Mouse (Mus musculus) lung, postnatal 36 days (tissue): ENCODE data around the gene Shf.

Experiments
- DNase-seq: peaks from one replicate; pipeline ENCODE4 v3.0.0; 2022; ENCODE audit warnings: mixed read lengths

Gene Shf

DNA sequence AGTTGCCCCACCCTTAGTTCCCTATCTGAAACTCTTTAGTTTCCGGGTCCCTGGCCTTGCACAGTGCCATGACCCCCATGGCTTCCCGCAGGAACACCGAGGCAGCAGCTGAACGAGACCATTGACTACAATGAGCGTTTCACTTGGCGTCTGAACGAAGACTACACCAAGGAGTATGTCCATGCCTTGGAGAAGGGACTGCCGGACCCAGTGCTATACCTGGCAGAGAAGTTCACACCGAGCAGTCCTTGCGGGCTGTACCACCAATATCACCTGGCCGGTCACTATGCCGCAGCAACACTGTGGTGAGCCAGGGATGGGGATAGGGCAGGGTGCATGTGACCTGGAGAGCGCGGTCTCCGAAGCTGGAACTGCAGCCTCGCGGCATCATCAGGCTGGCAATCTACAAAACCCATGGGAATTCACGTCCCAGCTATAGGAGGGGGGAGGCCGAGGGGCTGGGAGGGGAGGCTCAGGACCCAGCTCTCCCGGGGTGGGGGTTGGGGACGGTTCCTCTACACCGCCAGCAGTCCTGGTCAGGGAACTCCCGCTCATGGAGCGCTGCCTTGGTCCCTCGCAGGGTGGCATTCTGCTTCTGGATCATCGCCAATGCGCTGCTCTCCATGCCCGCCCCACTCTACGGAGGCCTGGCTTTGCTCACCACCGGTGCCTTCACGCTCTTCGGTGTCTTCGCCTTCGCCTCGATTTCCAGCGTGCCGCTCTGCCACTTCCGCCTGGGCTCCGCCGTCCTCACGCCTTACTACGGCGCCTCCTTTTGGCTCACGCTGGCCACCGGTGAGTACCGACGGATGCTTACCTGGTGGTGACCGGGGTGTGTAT, 67.7 kb downstream of the Shf start:
- peak; percentile 7 for DNase-seq

DNA sequence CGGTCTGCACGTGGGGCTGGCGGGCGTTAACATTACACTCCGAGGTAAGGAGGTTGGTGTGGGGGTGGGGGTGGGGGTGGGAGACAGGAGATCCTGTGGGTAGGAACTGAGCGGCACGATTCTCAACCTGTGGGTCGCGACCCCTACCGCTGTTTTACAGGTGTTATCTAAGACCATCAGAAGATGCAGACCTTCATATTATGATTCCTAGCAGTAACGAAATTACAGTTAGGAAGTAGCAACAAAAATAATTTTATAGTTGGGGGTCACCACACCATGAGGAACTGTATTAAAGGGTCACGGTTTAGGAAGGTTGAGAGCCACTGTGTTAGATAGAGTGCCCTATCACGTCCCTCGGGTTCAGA, 68.3 kb downstream of the Shf start:
- DNase-seq: no peak

DNA sequence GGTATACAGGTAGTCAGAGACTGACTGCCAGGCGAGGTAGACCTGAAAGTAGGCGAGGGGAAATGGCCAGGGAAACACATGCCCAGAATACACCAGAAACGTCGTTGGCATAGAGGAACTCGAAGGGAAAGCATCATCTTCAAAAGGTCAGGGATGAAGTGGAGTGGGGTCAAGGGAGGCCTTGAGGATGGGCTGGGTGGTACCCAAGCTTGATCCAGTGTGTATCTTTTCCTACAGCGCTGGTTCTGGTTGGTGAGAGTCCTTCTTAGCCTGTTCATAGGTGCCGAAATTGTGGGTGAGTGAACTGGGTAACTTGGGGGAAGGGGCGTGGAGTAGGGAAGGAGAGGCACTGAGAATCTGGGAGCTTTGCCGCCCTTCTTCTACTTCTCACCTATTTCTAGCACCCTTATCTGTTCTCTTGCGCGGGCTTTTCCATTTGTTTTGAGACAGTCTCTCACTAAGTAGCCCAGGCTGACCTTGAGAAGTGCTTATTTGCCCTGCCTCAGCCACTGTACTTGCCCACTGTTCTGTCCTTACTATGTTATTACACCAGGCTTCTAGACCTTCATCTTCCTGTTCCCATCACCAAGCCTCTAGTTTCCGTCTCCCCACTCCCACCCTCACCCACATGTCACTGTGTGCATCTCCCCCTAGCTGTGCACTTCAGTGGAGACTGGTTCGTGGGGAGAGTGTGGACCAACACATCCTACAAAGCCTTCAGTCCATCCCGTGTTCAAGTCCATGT, 68.9 kb downstream of the Shf start:
- DNase-seq: no peak
